Mouse (Mus musculus): Measurements from ENCODE around the gene Ddx3x.

- TF ChIP-seq POLR2A (IDR thresholded peaks at IDR 0.05; ENCODE audit: borderline replicate concordance, control insufficient read depth, low read depth, low read length) (no peak), CTCF (IDR thresholded peaks at IDR 0.05; ENCODE audit: control insufficient read depth, insufficient read depth, low read length) (no peak)
Observed at GRCm38 (mm10) chrX:13275519-13276137, 5.1 kb upstream of the Ddx3x start.
